Mouse (Mus musculus) thymus, adult 2 months (tissue): ENCODE measurements around the gene Trpv2. TPM values are rescaled to one million over a fixed set of nuclear protein-coding genes. Genes with fewer than 3 reads are reported as not detected.

Source experiments
- DNase-seq: peaks from one replicate; pipeline ENCODE4 v3.0.0; 2021
- H3K27ac ChIP-seq: fragments of 200-500 bp; 2 replicates; pipeline ENCODE4 v1.5.1; 2012; ENCODE audit warnings: low read length, control low read depth; ENCODE audit not compliant: control insufficient read depth, insufficient read depth
- H3K27me3 ChIP-seq: fragments of 200-500 bp; 2 replicates; pipeline ENCODE4 v1.6.1; 2012; ENCODE audit warnings: mild to moderate bottlenecking, low read length, moderate library complexity, mixed read lengths; ENCODE audit not compliant: control insufficient read depth, insufficient read depth
- H3K36me3 ChIP-seq: fragments of 200-500 bp; 2 replicates; pipeline ENCODE4 v1.6.1; 2012; ENCODE audit warnings: mild to moderate bottlenecking, low read length, moderate library complexity; ENCODE audit not compliant: control insufficient read depth, insufficient read depth
- H3K4me1 ChIP-seq: fragments of 200-500 bp; replicated peaks from 2 replicates; pipeline ENCODE4 v1.6.1; 2012; ENCODE audit warnings: low read length; ENCODE audit not compliant: control insufficient read depth, insufficient read depth
- H3K4me3 ChIP-seq: fragments of 200-500 bp; 2 replicates; pipeline ENCODE4 v1.5.1; 2012; ENCODE audit warnings: mild to moderate bottlenecking, low read length, control low read depth, moderate library complexity; ENCODE audit not compliant: control insufficient read depth, insufficient read depth
- CTCF ChIP-seq: fragments of 200-500 bp; IDR thresholded peaks from 2 replicates; pipeline ENCODE4 v1.5.1; 2012; ENCODE audit warnings: mild to moderate bottlenecking, control low read depth, low read length, moderate library complexity, borderline replicate concordance; ENCODE audit not compliant: control insufficient read depth, poor library complexity, insufficient read depth; ENCODE audit errors: extremely low read depth
- POLR2A ChIP-seq: fragments of 200-500 bp; IDR thresholded peaks from 2 replicates; pipeline ENCODE4 v1.6.1; 2012; ENCODE audit warnings: mild to moderate bottlenecking, low read length, control low read depth, moderate library complexity; ENCODE audit not compliant: control insufficient read depth, poor library complexity, insufficient read depth; ENCODE audit errors: extremely low read depth
- WGBS: fragments of 180-500 bp; shearing (Covaris S2); methylation state at CpG from one replicate; pipeline ENCODE4 v1.1.7; 2018; 5-methylcytosine and 5-hydroxymethylcytosine counted together
- polyA plus RNA-seq: library from polyadenylated mRNA; depleted of rRNA; stranded (reverse); fragments of >200 nt; gene quantifications from 2 replicates; pipeline ENCODE4 v1.2.3, GENCODE M21; 2012

Trpv2 gene
- polyA plus RNA-seq, 1 experiment: 96.0 TPM

DNA sequence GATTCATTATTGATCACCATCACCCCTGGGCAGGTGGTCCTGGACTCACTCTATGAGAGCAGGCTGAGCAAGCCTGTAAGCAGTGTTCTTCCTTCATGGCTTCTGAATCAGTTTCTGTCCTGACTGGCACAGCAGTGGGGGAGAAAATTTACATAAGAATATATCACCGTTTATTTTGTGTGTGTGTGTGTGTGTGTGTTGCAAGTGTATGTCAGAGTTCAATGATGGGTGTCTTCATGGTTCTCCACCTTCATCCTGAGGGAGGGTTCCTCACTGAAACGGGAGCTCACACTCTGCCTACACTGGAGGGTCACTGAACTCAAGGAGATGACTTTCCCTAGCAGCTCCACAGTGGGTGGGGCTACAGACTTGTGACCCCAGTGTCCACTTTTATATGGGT is 33.3 kb upstream of the Trpv2 start:
- Histone ChIP-seq H3K27ac (no peak overlapping the region), H3K4me1 (peaks cover 13% of the 10 kb centered on the region), H3K4me3 (no peak overlapping the region), H3K27me3 (peaks cover 13% of the 10 kb centered on the region; the same call in 1 of the 2 replicates), H3K36me3 (no peaks in the 10 kb centered on the region)
- TF ChIP-seq CTCF: no peak
- TF ChIP-seq POLR2A: no peak
- no peak for DNase-seq
- 91% methylated on average over 2 of the region's 2 CpGs for WGBS

DNA sequence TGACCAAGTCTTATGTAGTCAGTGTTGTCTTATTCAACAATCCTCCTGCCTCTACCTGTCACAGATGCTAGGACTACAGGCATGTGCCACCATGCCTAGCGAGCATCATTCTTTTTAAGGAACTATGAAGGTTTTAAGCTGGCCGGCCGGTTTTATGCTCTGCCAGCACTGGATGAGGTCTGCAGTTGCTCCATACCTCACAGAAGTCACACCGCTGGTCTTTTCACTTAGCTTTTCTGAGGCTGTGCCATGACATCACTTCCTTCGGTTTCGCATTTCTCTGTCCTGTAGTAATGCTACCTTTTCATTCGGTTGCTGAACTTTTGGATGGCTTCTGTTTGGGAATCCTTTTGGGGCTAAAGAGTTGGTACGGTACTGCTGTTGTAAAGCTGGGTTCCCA is 32.7 kb upstream of the Trpv2 start:
- WGBS: 88% methylated on average over 8 of the region's 8 CpGs
- TF ChIP-seq POLR2A: no peak
- no peak for TF ChIP-seq CTCF

DNA sequence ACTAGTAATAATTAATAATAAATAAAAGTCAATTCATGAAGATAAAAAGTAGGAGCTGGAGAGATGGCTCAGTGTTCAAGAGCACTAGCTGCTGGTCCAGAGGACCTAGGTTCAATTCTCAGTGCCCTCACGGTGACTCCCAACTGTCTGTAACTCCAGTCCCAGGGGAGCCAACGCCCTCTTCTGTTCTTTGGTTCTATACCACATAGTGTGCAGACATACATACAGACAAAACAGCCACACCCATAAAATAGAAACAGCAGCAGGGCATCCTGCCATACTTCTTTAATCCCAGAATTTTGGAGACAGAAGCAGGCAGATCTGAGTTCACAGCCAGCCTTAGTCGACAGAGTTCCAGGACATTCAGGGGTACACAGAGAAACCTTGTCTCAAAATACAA is 30.3 kb upstream of the Trpv2 start:
- Histone ChIP-seq H3K36me3 (no peaks in the 10 kb centered on the region), H3K4me3 (no peak overlapping the region), H3K27ac (no peak overlapping the region), H3K27me3 (peaks cover 6% of the 10 kb centered on the region; the same call in 1 of the 2 replicates), H3K4me1 (peaks cover 7% of the 10 kb centered on the region)
- DNase-seq: no peak
- no peak for TF ChIP-seq POLR2A
- TF ChIP-seq CTCF: no peak
- WGBS: 92% methylated on average over 3 of the region's 3 CpGs

More for the DNA sequence above, 32.7 kb upstream of the Trpv2 start:
- DNase-seq: no peak
- Histone ChIP-seq H3K27me3 (peaks cover 13% of the 10 kb centered on the region; the same call in 1 of the 2 replicates), H3K4me3 (no peak overlapping the region), H3K4me1 (peaks cover 13% of the 10 kb centered on the region), H3K36me3 (no peaks in the 10 kb centered on the region), H3K27ac (no peak overlapping the region)

DNA sequence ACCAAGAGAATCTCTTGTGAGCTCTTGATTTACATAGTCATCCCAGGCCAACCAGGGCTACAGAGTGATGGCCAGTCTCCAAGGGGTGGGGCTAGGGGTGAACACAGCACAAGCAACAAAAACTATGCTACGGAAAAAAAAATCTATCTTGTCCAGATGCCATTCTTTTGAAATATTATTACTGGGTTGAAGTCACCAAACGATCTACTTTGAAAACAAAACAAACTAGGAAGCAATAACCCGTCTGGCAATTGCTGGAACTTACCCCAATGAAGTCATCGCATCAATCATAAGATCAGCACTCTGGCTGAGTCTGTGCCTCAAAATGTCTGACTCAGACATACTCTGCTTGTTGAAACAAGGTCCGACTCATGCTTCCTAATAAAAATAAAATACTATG is 24.5 kb upstream of the Trpv2 start:
- peak; percentile 19 for DNase-seq
- H3K4me1 ChIP-seq: no peaks in the 10 kb centered on the region; the same call in 1 of the 2 replicates
- WGBS: 7% methylated on average over 5 of the region's 5 CpGs
- H3K4me3 ChIP-seq: no peak overlapping the region
- TF ChIP-seq CTCF (no peak), POLR2A (no peak)
- H3K27me3 ChIP-seq: no peaks in the 10 kb centered on the region
- H3K36me3 ChIP-seq: peaks cover 18% of the 10 kb centered on the region
- no peak overlapping the region; the same call in 1 of the 2 replicates for H3K27ac ChIP-seq

DNA sequence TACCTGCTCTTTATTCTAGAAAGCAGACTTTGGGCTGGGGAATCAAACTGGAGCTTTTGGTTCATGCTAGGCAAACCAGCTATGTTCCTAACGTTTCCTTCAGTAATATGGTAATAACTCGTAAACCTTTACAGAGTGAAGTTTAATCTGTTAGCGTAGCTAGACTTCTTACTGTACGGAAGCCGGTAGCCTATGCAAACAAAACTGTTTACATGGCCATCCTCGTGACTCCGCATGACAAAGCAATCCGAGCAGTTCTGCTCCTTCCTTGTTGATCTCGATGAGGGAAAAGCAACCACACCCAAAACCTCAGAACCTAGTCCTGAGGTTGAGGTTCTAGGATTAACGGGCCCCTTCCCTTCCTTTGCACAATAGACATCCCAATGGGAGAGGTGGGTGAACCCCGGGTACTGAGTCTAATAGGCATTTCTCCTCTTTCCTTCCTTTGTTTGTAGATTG is 24.0 kb upstream of the Trpv2 start:
- Histone ChIP-seq H3K27me3 (no peaks in the 10 kb centered on the region), H3K4me3 (peak overlapping the region; percentile 90), H3K27ac (peak overlapping the region; percentile 85), H3K4me1 (no peaks in the 10 kb centered on the region; the same call in 1 of the 2 replicates), H3K36me3 (peaks cover 21% of the 10 kb centered on the region)
- DNase-seq: peak; percentile 61
- under 1% methylated on average over 11 of the region's 11 CpGs for WGBS
- TF ChIP-seq POLR2A: no peak
- no peak for TF ChIP-seq CTCF

DNA sequence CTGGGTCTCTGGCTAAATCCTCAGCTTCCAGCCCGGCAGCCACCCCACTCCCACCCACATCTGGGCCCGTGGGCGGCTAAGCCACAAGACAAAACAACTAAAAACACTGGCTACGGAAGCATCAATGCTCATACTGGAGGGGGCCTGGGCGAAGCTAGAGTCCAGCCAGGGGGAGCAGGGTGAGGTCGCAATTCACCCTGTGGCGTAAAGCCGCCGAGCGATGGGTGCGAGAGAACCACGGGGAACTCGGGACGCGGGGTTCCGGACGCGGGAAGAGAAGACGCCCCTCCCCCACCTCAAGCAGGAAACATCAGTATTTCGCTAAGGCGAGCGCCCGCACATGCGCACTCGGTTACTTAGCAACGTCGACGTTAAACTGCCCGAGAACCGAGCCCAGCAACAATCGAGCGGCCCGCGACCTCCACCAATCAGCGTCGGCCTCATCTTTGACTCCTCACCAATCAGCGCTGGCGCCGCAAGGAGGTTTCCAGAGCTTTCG is 23.5 kb upstream of the Trpv2 start, which contains the start of gene Ubb:
Gene Ubb (plus strand): TSS at position 445 of the 499 bp plus-strand sequence.
- under 1% methylated on average over 40 of the region's 40 CpGs for WGBS

More for the DNA sequence above, 23.5 kb upstream of the Trpv2 start, which contains the start of gene Ubb:
- no peak for TF ChIP-seq CTCF
- TF ChIP-seq POLR2A: peak; percentile 98
- peaks cover 21% of the 10 kb centered on the region for H3K36me3 ChIP-seq
- no peaks in the 10 kb centered on the region for H3K27me3 ChIP-seq
- peak within 1 kb of the TSS; percentile 85 for H3K27ac ChIP-seq
- H3K4me1 ChIP-seq: no peaks in the 10 kb centered on the region; the same call in 1 of the 2 replicates
- peak; percentile 98 for DNase-seq
- H3K4me3 ChIP-seq: peak within 1 kb of the TSS; percentile 90
